Mouse (Mus musculus) embryonic facial prominence, embryonic 12.5 days (tissue): ENCODE measurements around the gene Letm1. TPM values are rescaled to one million over a fixed set of nuclear protein-coding genes. Genes with fewer than 3 reads are reported as not detected.

ENCODE experiments used
- ATAC-seq: fragments of 200-750 bp; cut with Nextera tagmentation; 2 replicates; pipeline ENCODE4 v1.8.0; 2017; ENCODE audit not compliant: insufficient number of reproducible peaks, insufficient read depth, low FRiP score, low TSS enrichment
- H3K27ac ChIP-seq: fragments of 300-500 bp; sonication (generic); 2 replicates; pipeline ENCODE4 v1.5.1; 2016; ENCODE audit warnings: mild to moderate bottlenecking
- H3K27me3 ChIP-seq: fragments of 300-500 bp; sonication (generic); 2 replicates; pipeline ENCODE4 v1.6.1; 2016; ENCODE audit warnings: mild to moderate bottlenecking, moderate library complexity
- H3K36me3 ChIP-seq: fragments of 300-500 bp; sonication (generic); 2 replicates; pipeline ENCODE4 v1.6.1; 2016; ENCODE audit warnings: mild to moderate bottlenecking
- H3K4me1 ChIP-seq: fragments of 300-500 bp; sonication (generic); 2 replicates; pipeline ENCODE4 v1.6.1; 2016
- H3K4me2 ChIP-seq: fragments of 300-500 bp; sonication (generic); replicated peaks from 2 replicates; pipeline ENCODE4 v1.6.1; 2016; ENCODE audit warnings: mild to moderate bottlenecking, moderate library complexity
- H3K4me3 ChIP-seq: fragments of 300-500 bp; sonication (generic); 2 replicates; pipeline ENCODE4 v1.5.1; 2016; ENCODE audit warnings: mild to moderate bottlenecking
- H3K9ac ChIP-seq: fragments of 300-500 bp; sonication (generic); 2 replicates; pipeline ENCODE4 v1.6.1; 2016; ENCODE audit warnings: mild to moderate bottlenecking, moderate library complexity
- H3K9me3 ChIP-seq: fragments of 300-500 bp; sonication (generic); 2 replicates; pipeline ENCODE4 v1.6.1; 2016; ENCODE audit warnings: mild to moderate bottlenecking, moderate library complexity
- WGBS: fragments of 180-500 bp; shearing (Covaris S2); methylation state at CpG from one replicate; pipeline ENCODE4 v1.1.7; 2016; 5-methylcytosine and 5-hydroxymethylcytosine counted together
- polyA plus RNA-seq: library from polyadenylated mRNA; unstranded; fragments of >200 nt; fragmentation: Nextera tagmentation; extraction: Ambion mirVana; gene quantifications from 2 replicates; pipeline ENCODE4 v1.2.1, GENCODE M21; 2016

The Letm1 gene
- 63.8 and 65.3 TPM in 2 replicates for polyA plus RNA-seq

- H3K4me1 ChIP-seq, result peaks cover 21% of the 10 kb centered on the region
- WGBS, result under 1% methylated on average over 65 of the region's 65 CpGs
- H3K36me3 ChIP-seq, result peaks cover 4% of the 10 kb centered on the region; the same call in 1 of the 2 replicates
- H3K4me2 ChIP-seq, result peak within 1 kb of the TSS; percentile 76
- no peaks in the 10 kb centered on the region for H3K27me3 ChIP-seq
- peak within 1 kb of the TSS; percentile 91 for H3K4me3 ChIP-seq
- H3K9ac ChIP-seq, result peak within 1 kb of the TSS; percentile 82
- H3K27ac ChIP-seq, result peak within 1 kb of the TSS; percentile 75
- no peaks in the 10 kb centered on the region for H3K9me3 ChIP-seq
- peak; percentile 100 for ATAC-seq
These were observed at the start of gene Letm1 for GRCm38 (mm10) chr5:33782345-33782998. Letm1 (minus strand) TSS chr5:33782817.

- H3K4me1 ChIP-seq, result no peaks in the 10 kb centered on the region
- ATAC-seq, result no peak
- WGBS, result 81% methylated on average over 1 of the region's 1 CpGs
These were observed 48.2 kb upstream of the Letm1 start for GRCm38 (mm10) chr5:33830832-33831231.

GRCm38 (mm10) chr5:33829958-33830357 is 47.3 kb upstream of the Letm1 start:
- H3K9me3 ChIP-seq, result no peaks in the 10 kb centered on the region
- H3K36me3 ChIP-seq, result no peaks in the 10 kb centered on the region
- no peaks in the 10 kb centered on the region for H3K27me3 ChIP-seq
- H3K4me3 ChIP-seq, result no peak overlapping the region
- H3K9ac ChIP-seq, result no peak overlapping the region
- ATAC-seq, result no peak
- no peak overlapping the region for H3K27ac ChIP-seq
- no peaks in the 10 kb centered on the region for H3K4me1 ChIP-seq
- H3K4me2 ChIP-seq, result no peak overlapping the region
- WGBS, result 96% methylated on average over 3 of the region's 3 CpGs

More at GRCm38 (mm10) chr5:33830832-33831231, 48.2 kb upstream of the Letm1 start:
- H3K4me2 ChIP-seq, result no peak overlapping the region
- no peaks in the 10 kb centered on the region for H3K9me3 ChIP-seq
- H3K4me3 ChIP-seq, result no peak overlapping the region
- no peak overlapping the region for H3K9ac ChIP-seq
- H3K36me3 ChIP-seq, result no peaks in the 10 kb centered on the region
- no peaks in the 10 kb centered on the region for H3K27me3 ChIP-seq
- H3K27ac ChIP-seq, result no peak overlapping the region

GRCm38 (mm10) chr5:33828107-33828506 is 45.5 kb upstream of the Letm1 start:
- no peak for ATAC-seq
- no peaks in the 10 kb centered on the region for H3K36me3 ChIP-seq
- no peak overlapping the region for H3K27ac ChIP-seq
- no peak overlapping the region for H3K4me2 ChIP-seq
- no peaks in the 10 kb centered on the region for H3K9me3 ChIP-seq
- H3K4me3 ChIP-seq, result no peak overlapping the region
- no peaks in the 10 kb centered on the region for H3K27me3 ChIP-seq
- peaks cover 13% of the 10 kb centered on the region; the same call in 1 of the 2 replicates for H3K4me1 ChIP-seq
- no peak overlapping the region for H3K9ac ChIP-seq
- WGBS, result 83% methylated on average over 8 of the region's 8 CpGs

- no peaks in the 10 kb centered on the region for H3K27me3 ChIP-seq
- H3K4me2 ChIP-seq, result no peak overlapping the region
- peaks cover 20% of the 10 kb centered on the region for H3K4me1 ChIP-seq
- no peak for ATAC-seq
- H3K9me3 ChIP-seq, result no peaks in the 10 kb centered on the region
- H3K4me3 ChIP-seq, result no peak overlapping the region
- no peaks in the 10 kb centered on the region for H3K36me3 ChIP-seq
- H3K9ac ChIP-seq, result no peak overlapping the region
- H3K27ac ChIP-seq, result no peak overlapping the region
These were observed 43.4 kb upstream of the Letm1 start for GRCm38 (mm10) chr5:33826001-33826400.

- H3K9me3 ChIP-seq, result no peaks in the 10 kb centered on the region
- H3K27ac ChIP-seq, result no peak overlapping the region
- H3K9ac ChIP-seq, result no peak overlapping the region
- H3K4me2 ChIP-seq, result peak overlapping the region; percentile 55
- H3K4me3 ChIP-seq, result peak overlapping the region; percentile 99
- H3K4me1 ChIP-seq, result peaks cover 32% of the 10 kb centered on the region
- no peaks in the 10 kb centered on the region for H3K27me3 ChIP-seq
- 39% methylated on average over 3 of the region's 3 CpGs for WGBS
- no peaks in the 10 kb centered on the region for H3K36me3 ChIP-seq
- no peak for ATAC-seq
These were observed 39.8 kb upstream of the Letm1 start for GRCm38 (mm10) chr5:33822456-33822855.

- no peaks in the 10 kb centered on the region for H3K9me3 ChIP-seq
- no peak overlapping the region for H3K27ac ChIP-seq
- peaks cover 32% of the 10 kb centered on the region for H3K4me1 ChIP-seq
- 34% methylated on average over 2 of the region's 2 CpGs for WGBS
- H3K9ac ChIP-seq, result peak overlapping the region; percentile 99
- H3K4me3 ChIP-seq, result peak overlapping the region; percentile 99
- no peak for ATAC-seq
- H3K27me3 ChIP-seq, result no peaks in the 10 kb centered on the region
- H3K4me2 ChIP-seq, result peak overlapping the region; percentile 55
- no peaks in the 10 kb centered on the region for H3K36me3 ChIP-seq
These were observed 39.3 kb upstream of the Letm1 start for GRCm38 (mm10) chr5:33821901-33822427.

GRCm38 (mm10) chr5:33820733-33821621 is 38.4 kb upstream of the Letm1 start:
- Histone ChIP-seq H3K36me3 (no peaks in the 10 kb centered on the region), H3K27me3 (no peaks in the 10 kb centered on the region), H3K4me1 (peaks cover 32% of the 10 kb centered on the region), H3K9me3 (no peaks in the 10 kb centered on the region), H3K9ac (peak overlapping the region; percentile 99), H3K4me3 (peak overlapping the region; percentile 99), H3K4me2 (peak overlapping the region; percentile 55), H3K27ac (peak overlapping the region; percentile 98)
- under 1% methylated on average over 106 of the region's 121 CpGs for WGBS
- no peak for ATAC-seq

GRCm38 (mm10) chr5:33819876-33820732 is 37.5 kb upstream of the Letm1 start, which contains the start of gene Nsd2:
Nsd2 (plus strand) TSS chr5:33820725.
- peaks cover 32% of the 10 kb centered on the region for H3K4me1 ChIP-seq
- no peaks in the 10 kb centered on the region for H3K27me3 ChIP-seq
- under 1% methylated on average over 125 of the region's 136 CpGs for WGBS
- H3K9me3 ChIP-seq, result no peaks in the 10 kb centered on the region
- H3K36me3 ChIP-seq, result no peaks in the 10 kb centered on the region
- H3K4me2 ChIP-seq, result peak within 1 kb of the TSS; percentile 74
- H3K9ac ChIP-seq, result peak within 1 kb of the TSS; percentile 99
- H3K4me3 ChIP-seq, result peak within 1 kb of the TSS; percentile 99
- ATAC-seq, result peak; percentile 88
- peak within 1 kb of the TSS; percentile 98 for H3K27ac ChIP-seq

- no peaks in the 10 kb centered on the region for H3K27me3 ChIP-seq
- peak overlapping the region; percentile 99 for H3K9ac ChIP-seq
- H3K4me3 ChIP-seq, result peak overlapping the region; percentile 99
- peak; percentile 25; the same call in 1 of the 2 replicates for ATAC-seq
- H3K9me3 ChIP-seq, result no peaks in the 10 kb centered on the region
- peaks cover 27% of the 10 kb centered on the region for H3K4me1 ChIP-seq
- peak overlapping the region; percentile 98 for H3K27ac ChIP-seq
- 6% methylated on average over 9 of the region's 9 CpGs for WGBS
- no peaks in the 10 kb centered on the region for H3K36me3 ChIP-seq
- H3K4me2 ChIP-seq, result peak overlapping the region; percentile 74
These were observed 36.7 kb upstream of the Letm1 start for GRCm38 (mm10) chr5:33819141-33819875.
